Mouse (Mus musculus) monocyte, adult 2 months (primary cell): ENCODE data around the gene Wfikkn2.
A peak's percentile ranks its signal among the peaks of the same experiment; 100 is the strongest.

Experiments
- DNase-seq, 2 experiments: peaks; one replicate each; pipeline ENCODE4 v3.0.0; 2022; ENCODE audit warnings: low spot score in 2 of 2, low read depth in 1 of 2

Gene Wfikkn2

DNA sequence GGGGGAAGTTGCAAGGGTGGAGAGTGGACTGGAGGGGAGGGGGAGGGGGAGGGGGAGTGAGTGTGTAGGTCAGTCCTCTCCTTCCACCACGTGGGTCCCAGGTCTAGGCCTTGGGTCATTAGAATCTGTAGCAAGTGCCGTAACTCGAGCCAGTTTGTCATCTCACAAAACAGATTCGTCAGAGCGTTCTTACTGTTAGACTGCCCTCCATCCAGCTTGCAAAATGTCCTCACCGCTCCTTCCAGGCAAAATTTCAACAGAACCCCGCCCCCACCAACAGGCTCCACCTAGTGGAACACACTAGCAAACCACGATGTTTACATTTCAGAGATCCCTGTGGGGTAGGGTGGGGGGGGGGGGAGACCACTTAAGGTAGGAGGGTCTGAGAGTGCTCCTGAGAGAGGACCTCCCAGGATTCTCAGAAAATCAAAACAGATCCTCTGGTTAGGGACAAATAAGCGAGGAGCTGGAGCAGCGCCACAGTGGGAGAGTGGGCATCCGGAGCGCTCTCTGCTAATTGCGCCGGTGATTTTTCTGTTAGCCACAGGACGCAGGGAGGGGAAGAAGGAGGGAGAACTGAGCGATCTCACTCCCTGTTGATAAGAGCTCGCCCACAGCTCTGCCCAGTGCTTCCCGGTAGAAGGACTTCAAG, 19.5 kb upstream of the Wfikkn2 start:
- DNase-seq: peak in 1 of 2 experiments; percentile 17

DNA sequence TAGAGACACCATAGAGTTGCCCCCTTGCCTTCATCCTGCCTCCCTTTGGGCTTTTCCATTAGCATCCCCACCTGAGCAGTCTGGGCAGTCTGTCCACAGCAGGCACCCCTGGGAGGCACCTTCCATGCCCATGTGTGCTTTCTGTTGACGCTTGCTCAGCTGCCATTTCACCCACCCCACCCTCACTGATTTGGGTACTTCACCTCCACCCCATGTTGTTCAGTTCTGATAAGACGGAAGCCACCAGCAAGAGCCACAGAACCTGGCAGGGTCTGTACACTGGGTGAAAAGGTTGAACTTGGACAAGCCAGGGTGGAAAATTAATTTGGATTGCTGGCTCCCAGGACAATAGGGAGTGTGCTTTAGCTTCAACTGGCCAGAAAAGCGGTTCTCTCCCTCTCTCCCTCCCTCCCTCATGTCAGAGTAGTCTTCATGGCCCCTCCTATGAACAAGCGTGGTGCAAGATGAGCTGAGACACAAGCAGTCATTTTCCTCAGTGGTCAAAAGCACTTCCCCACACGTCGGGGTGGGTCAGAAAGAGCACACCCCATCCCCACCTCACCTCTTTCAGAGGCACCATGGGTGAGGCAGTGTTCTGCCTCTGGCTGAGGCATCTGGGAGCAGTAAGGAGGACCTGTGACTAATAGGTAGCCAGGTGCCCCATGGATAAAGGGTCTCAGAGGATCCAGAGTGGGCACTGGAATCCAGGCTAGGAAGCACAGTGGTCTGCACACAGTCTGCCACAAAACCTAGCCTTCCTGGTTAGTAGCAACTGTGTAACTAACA, 16.0 kb upstream of the Wfikkn2 start:
- no peak for DNase-seq

DNA sequence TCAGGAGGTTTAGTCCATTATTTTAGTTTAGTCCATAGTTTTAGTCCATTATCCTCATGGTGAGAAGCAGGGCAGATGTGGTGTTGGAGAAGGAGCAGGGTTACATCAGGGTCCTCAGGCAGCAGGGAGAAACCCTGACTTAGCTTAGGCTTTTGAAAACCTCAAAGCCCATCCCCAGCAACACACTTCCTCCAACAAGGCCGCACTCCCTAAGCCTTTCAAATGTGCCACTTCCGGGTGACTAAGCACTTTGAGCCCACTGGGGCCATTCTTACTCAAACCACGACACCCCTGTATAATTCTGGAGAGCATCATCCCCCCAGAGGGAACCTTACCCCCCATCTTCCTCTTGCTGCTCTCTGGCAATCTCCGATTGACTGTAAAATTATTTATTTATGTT, 14.0 kb upstream of the Wfikkn2 start:
- DNase-seq: no peak

DNA sequence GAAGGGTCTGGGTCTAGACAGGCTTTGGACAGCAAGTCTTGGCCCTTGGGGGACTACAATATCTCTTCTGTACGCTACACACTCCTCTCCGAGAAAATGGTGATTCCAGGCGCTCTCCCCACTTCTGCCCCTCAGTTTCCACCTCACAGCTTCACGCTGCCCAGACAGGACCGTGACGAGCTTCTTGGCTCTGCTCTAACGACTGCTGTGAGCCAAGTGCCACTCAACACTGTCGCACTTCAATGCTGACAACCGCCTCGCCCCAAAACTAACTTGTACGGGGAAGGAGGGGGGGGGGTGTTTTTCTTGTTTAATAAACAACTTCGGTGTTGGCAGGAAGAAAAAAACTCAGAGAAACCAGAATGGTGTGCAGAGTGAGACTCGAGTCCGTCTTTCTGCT, 12.2 kb upstream of the Wfikkn2 start:
- DNase-seq: no peak

DNA sequence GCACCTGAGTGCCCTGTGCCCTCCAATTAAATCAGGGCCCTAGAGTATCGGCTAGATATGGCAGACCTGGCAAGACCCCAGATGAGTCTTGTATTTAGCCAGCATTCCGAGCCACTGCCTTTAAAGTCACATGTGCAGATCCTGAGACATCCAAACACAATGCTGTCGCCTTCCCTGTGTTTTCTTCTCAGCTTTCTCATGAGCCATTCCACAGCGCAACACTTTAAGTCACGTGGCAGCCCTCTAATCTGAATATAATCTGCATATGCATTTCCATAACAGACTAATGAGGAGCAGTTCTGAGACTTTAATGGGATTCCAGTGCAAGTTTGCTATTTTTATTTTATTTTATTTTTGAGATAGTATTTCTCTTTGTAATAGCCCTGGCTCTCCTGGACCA, 9.9 kb upstream of the Wfikkn2 start:
- DNase-seq: no peak

DNA sequence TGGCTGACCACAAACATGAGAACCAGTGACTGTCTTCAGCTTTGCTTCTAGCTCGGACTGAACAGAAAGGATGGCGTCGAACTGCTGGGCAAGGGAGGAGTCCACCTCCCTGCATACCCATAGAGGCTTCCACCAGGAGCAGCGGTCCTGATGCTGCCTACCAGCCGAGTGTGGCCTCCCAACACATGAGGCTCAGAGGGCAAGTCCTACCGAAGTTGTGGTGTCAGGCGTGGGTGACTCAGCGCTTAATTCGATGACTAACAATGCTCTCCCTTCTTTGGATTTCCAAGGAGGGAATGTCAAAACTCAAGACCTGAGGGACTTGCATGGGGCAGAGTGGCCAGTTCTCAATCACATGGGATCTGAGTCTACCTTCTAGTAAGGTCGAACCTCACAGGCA, 7.9 kb upstream of the Wfikkn2 start:
- no peak for DNase-seq

DNA sequence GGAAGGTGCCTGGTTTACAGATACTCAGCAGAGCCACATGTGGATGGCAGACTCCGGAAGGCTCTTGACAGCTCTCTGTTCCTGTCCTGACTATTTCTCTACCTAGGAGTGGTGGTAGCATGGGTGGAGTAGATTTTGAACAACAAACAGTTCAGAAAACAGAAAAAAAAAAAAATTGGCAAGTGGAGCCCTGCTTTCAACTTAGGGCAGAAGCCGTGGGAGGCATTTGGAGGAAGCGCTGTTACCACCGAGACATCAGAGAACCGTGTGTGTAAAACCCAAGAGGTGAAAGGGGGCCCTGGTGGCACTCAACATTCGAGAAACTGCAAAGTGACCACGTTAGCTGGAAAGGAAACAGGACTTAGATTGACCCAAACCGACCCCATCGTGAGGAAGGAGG, 7.4 kb upstream of the Wfikkn2 start:
- DNase-seq: no peak

DNA sequence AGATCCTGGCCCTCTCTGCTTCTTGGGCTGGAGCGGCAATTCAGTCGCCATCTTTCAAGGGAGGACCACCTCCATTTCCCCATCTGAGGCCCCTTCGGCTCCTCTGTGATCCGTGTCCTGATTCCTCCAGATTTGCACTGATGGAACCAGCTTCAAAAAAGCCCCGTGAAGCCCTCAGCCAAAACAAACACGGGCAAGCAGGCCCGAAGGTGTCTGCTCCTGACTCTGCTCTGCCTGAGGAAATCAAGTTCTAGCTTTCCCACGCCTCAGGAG, 920 bp upstream of the Wfikkn2 start:
- DNase-seq: no peak

DNA sequence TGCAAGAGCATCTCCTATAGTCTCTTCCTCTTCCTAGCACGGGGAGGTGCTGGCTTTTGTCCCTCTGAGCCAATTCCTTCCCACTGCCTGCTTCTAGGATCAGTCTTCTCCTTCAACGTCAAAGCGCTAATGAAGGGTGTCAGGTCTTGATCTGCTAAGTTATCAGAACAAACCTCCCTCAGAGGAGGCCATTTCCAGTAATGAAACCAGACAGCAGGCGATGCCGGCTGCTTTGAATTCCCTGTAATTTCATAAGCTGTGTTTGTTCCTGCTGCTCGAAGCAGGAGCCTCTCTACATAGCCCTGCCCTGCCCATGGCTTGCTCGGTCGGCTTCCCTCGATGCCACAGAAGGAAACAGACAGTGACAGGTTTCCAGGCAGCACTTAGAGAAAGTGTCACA, 1.4 kb downstream of the Wfikkn2 start:
- DNase-seq: no peak

DNA sequence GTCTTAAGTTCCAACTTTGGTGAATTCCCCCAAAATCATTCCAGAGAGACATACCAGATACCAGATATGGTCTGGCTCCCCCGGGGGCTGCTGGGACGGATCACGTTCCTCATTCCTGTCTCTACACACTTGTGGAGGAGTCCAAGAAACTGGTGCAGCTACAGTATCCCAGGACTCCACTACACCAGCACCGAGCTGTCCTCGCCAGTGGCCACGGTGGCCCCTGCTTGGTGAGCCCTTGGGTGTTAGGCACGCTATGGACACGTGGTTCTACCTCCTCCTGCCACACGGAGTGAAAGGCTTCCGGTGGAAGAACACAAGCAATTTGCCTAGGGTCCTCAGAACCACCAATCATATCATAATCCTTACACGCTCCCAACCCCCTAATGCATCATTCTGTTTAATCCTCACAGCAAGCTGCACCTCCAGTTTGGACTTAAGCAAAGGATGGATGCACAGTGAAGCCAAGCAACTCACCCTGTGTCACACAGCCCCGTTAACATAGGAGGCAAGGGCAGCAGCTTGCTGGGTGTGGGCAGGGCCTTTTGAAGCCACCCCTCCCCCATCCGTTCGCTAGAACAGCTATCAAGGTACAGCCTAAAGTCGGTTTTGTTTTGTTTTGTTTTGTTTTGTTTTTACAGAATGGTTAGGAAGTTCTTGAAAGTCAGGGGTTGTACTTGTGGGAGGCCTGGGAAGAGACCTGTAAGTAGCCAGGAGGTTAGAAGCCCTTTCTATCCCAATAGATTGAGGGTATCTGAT, 2.2 kb downstream of the Wfikkn2 start:
- DNase-seq: no peak

DNA sequence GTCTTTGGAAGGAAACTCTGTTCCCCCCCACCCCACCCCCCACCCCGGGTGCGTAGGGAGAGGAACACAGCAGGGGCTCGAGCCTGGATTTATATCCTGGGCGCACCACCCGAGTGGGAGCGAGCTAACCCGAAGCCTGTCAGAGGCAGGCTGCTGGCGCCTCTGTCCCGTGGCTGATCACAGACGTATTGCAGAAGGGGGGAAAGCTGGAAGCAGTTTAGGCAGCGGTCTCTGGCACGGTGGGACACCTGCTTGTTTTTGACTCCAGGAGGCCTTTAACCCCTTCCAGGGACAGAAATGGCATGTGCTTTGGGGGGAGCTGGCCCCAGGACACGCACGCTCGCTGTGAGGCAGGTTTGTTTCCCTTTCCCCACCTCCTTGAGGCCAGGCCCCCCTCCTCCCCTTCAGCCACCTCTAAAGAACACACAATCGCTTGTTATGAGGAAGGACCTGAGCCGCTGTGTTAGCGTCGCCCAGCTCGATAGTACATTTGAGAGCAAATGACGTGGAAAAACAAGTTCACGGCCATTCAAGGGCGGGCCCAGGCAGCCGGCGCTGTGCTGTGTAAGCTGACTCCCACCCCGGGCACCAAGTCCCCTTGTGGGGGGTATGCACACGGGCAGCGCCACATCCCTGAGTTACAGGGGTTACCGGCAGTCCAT, 2.9 kb downstream of the Wfikkn2 start:
- no peak for DNase-seq

DNA sequence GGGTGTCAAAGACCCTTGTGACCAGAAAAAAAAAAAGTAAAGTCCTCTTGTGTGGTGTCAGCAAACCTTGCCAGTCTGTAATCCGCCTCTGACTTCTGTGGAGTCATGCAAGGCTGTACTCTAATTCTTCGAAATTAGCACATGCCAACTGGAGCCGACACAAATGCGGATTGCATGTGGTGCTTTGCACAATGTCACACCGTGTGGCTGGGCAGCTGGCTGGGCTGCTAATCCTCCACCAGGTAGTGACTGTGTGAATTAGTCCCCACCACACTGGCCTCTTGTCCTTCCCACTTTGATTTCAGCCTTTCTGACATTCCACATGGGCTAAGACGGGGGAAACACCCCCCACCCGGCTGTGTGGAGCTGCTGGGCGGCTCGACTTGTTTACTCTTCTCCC, 6.1 kb downstream of the Wfikkn2 start:
- DNase-seq: no peak

DNA sequence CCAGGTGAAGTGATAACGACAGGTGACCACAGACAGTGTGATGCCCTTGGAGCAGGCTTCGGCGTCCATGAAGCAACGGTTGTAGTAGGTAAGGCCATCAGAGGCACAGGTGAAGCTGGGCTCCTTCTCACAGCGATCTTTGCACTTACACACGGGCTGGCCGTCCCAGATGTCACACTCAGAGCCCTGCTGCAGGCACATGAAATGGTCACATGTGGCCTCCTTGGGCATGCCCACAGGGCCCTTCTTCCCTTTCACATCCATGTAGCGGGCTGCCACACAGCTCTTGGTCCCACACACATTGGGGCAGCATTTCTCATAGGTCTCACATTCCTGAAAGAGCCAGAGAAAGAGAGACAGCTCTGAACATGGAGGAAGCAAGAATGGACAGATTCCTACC, 7.0 kb downstream of the Wfikkn2 start:
- no peak for DNase-seq

DNA sequence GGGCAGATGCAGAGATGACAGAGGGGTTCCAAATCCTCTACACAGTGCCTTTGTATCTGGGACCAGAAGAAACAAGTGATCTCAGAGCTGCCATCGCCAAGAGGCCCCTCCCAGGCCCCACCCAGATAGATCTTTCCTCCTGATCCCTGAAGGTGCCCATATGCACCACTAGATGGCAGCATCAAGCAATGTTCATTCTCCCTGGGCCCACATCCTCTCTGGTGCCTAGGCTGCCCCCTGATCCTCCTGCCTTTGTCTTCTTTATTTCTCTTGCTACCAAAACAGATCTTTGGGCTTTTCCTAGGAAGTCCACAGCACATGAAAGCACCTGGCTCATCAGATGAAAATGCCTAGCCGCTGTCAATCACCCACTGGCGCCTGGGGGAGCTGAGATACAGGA, 9.7 kb downstream of the Wfikkn2 start:
- DNase-seq: peak in 1 of 2 experiments; percentile 34

DNA sequence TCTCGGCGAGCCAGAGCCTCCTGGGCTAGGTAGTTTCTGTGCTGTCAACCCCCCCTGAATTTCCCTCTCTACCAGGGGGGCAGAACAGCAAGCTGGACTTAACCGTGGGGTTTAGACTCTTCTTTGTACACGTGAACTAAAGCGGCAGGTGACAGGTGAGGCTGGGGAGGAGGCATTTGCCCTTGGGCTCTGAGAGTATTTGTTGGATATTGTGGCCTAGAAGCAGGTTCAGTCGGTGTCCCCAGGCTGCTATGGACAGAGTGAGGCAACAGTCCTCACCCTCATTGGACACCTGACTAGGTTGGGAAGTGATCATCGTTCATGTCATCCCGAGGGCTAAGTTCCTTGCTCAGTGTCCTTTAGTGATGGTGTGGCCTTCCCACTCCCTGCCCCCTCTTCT, 10.9 kb downstream of the Wfikkn2 start:
- DNase-seq: no peak

DNA sequence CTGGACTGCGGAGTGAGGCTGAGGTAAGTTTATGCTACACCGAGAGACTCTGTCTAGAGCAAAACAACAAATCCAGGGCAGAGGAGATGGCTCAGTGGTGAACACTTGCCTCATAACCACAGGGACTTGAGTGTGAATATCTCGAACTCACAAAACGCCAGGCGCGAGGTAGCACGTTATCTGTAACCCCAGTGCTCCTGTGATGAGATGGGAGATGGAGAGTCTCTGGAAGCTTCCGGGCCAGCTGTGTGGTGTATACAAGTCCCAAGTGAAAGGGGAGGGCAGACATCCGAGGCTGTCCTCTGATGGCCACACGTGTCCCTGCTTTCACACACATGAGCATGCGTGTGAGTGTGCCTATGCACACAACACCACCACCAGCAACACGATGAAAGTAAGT, 11.4 kb downstream of the Wfikkn2 start:
- no peak for DNase-seq

DNA sequence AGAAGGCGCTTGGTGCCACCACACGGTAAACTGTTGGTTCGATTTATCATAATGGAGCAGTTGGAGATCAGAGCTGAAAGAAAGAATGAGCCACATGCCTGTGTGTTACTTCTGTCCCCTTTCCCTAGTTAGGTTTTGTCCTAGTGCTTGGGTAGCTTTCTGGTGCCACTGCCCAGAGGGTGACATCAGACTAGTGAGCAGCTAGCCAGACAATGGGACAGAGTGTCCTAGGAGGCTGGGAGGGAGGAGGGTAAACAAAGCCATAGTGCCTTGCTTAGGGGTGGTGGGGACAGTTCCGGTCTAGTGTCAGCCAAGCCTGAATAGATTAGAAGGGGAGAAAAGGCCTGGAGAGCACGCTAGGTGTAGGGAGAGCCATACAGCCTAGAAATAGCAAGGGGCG, 12.4 kb downstream of the Wfikkn2 start:
- no peak for DNase-seq

DNA sequence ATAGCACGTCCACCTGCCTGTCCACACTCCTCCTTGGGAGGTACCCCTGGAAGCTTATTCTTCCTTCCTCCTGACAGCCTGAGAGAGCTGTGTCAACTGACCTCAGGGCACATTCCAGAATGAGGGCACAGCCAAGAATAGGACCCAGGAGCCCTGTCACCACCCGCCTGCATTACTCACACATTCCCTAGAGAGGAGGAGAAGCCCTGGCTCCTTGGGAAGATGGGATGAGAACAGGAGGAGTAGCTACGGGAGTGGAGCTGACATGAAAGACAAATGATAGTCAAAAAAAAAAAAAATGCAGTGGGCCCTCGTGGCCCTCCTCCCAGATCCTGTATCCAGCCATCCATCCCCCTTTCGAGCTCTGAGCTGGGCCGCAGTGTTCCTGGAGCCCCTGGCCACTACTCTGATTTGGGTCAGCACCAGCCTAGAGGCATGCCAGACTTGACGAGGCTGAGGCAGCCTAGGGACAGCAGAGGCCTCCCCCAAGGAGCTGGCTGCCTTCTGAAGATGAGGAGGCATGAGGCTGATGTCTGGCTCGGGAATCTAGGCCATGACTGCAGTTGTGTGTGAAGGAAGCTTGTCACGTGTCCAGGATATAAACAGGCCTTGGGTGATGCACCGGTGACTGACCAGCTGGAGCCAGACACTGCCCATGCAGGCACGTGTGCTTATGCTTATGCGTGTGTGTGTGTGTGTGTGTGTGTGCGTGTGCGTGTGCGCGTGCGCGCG, 13.8 kb downstream of the Wfikkn2 start:
- DNase-seq: no peak

DNA sequence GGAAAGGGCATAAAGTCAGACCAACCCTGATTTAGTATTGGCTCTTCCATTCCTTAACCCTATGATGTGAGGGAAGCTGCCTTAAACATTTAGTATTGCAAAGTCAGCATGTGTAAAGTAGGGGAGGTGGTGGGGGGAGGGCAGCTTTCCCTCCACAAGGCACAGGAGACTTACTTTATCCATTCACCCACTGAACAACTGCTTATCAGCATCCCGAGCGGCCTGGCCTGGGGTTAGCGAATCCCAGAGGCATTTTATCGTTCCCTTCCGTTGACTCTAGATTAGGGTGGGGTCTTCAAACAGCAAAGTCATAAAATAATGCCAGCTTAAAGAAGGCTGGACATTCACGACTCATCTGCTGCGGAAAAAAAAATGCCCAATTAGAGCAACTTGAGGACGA, 15.6 kb downstream of the Wfikkn2 start:
- no peak for DNase-seq

DNA sequence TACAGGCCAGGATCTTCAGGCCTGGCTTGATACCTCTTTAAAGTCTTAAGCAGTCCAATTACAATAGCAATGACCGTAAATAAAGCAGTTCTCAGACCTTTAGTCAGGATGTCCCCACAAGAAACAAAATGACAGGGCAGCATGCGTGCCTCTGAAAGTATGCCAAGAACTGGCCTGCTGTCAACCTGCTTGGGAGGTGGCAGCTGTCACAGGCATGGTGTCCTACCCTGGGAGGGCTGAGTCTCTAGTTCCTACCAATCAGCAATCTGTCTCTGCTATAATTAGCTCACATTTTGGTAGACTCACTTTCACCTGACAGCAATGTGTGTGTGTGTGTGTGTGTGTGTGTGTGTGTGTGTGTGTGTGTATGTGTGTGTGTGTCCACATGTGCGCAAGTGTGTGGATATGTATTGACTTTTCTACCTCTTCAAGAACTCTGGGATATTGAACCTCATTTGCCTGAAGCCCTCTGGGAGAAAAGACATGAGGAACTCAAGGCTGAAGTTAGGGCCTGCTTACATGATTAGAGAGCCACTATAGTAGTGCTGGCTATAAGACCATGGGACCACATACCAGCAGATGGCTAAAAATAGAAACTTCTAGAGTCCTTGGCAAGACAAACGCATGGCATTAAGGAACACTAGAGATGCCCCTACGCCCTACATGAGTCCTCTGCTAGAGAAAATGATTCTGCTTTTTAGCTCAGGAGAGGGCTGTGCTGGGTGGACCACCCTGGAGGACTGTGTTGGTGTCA, 16.4 kb downstream of the Wfikkn2 start:
- DNase-seq: no peak

DNA sequence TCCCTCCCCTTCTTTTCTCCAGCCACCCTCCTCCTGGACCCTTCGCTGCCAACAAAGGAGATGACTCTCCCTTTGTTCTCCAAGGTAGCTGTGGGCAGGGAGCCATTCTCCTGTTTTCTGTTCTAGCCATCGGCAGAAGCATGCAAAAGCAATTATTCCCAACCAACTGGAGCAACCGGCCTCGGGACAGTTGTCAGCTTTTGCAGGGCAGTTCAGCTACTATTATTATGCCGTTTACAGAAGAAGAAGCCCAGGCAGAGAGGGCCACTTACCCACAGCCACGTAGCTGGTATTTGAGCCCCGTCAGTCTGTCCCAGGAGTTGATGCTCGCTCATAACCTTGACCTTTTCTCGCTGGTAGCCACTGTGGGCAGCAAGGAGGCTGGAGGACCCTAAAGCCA, 17.4 kb downstream of the Wfikkn2 start:
- DNase-seq: no peak
